ENCODE assay signal across 9 mouse cellular contexts in genomic region chr17:45594881-45595735, GRCm38 (mm10). TPM values are rescaled to one million over a fixed set of nuclear protein-coding genes. Genes with fewer than 3 reads are reported as not detected.
DNase-seq lines count a peak whose midpoint lies in the region; ATAC-seq and TF ChIP-seq lines count a peak whose summit lies in the region.
"Had no signal": no experiment of that assay in that cellular context is flagged by ENCODE, and none has a peak within 500 bp of the region (broad histone marks: within the 10 kb centered on the region; RNA-seq: fewer than 3 reads in every experiment).

No protein-coding gene starts in this region.

- peak; percentile 70 for TF ChIP-seq POLR2A in ES-Bruce4 (IDR thresholded peaks at IDR 0.05; ENCODE audit: insufficient read depth, low read length)

- peak overlapping the region; percentile 99 for H3K4me2 ChIP-seq in embryonic facial prominence, embryonic 14.5 days (ENCODE audit: low read depth, low read length)
- H3K4me2 ChIP-seq in heart, embryonic 12.5 days: peak overlapping the region; percentile 99
- peak overlapping the region; percentile 97 for H3K4me2 ChIP-seq in kidney, embryonic 14.5 days (replicated peaks; ENCODE audit: low read depth, low read length)

- no peaks in the 10 kb centered on the region for H3K9me3 ChIP-seq in ES-Bruce4 (replicated peaks; ENCODE audit: control insufficient read depth, insufficient read depth, low read length, poor library complexity, severe bottlenecking)
- no peaks in the 10 kb centered on the region for H3K9me3 ChIP-seq in embryonic facial prominence, embryonic 14.5 days (ENCODE audit: control insufficient read depth, low read length)
- no peaks in the 10 kb centered on the region for H3K9me3 ChIP-seq in heart, embryonic 12.5 days (replicated peaks)
- H3K9me3 ChIP-seq in kidney, embryonic 14.5 days (ENCODE audit: control insufficient read depth, low read length): no peaks in the 10 kb centered on the region

- H3K27ac ChIP-seq in ES-Bruce4 (ENCODE audit: insufficient read depth, low read length): peak overlapping the region; percentile 77
- no peak overlapping the region for H3K27ac ChIP-seq in embryonic facial prominence, embryonic 14.5 days (replicated peaks; ENCODE audit: low read depth, low read length)
- H3K27ac ChIP-seq in heart, embryonic 12.5 days (ENCODE audit: poor library complexity, severe bottlenecking): peak overlapping the region; percentile 30; the same call in 1 of the 2 replicates
- no peak overlapping the region for H3K27ac ChIP-seq in kidney, embryonic 14.5 days (ENCODE audit: low read depth, low read length)

- peak overlapping the region; percentile 68 for H3K4me3 ChIP-seq in ES-Bruce4 (ENCODE audit: low read depth, low read length)
- H3K4me3 ChIP-seq in embryonic facial prominence, embryonic 14.5 days (ENCODE audit: low read depth, low read length): peak overlapping the region; percentile 60
- H3K4me3 ChIP-seq in heart, embryonic 12.5 days: peak overlapping the region; percentile 66
- peak overlapping the region; percentile 61 for H3K4me3 ChIP-seq in kidney, embryonic 14.5 days (ENCODE audit: low read length)

- no peak for TF ChIP-seq CTCF in ES-Bruce4 (IDR thresholded peaks at IDR 0.05; ENCODE audit: low read depth, low read length)

- TF ChIP-seq EP300 in ES-Bruce4 (IDR thresholded peaks at IDR 0.05; ENCODE audit: insufficient read depth, low read depth, low read length): peak; percentile 32; the same call in 1 of the 2 replicates

- ATAC-seq in embryonic facial prominence, embryonic 14.5 days (ENCODE audit: low read depth): peak; percentile 75
- ATAC-seq in heart, embryonic 12.5 days (ENCODE audit: insufficient number of reproducible peaks, low FRiP score): peak; percentile 78
- peak; percentile 78 for ATAC-seq in kidney, embryonic 14.5 days (ENCODE audit: low FRiP score, low TSS enrichment)

- WGBS in embryonic facial prominence, embryonic 14.5 days: 2% methylated on average over 41 of the region's 58 CpGs
- 1% methylated on average over 57 of the region's 58 CpGs for WGBS in heart, embryonic 12.5 days
- WGBS in kidney, embryonic 14.5 days: 1% methylated on average over 58 of the region's 58 CpGs

- peak; percentile 86 for DNase-seq in adrenal gland, postnatal 25 days
- DNase-seq in embryonic facial prominence, embryonic 14.5 days (ENCODE audit: low spot score): peak; percentile 77
- DNase-seq in lung, postnatal 14 days: peak; percentile 82
- DNase-seq in ovary, postnatal 14 days (ENCODE audit: low spot score): peak; percentile 70
- DNase-seq in urinary bladder, postnatal 25 days (ENCODE audit: low spot score): peak; percentile 73

- H3K9ac ChIP-seq in ES-Bruce4 (ENCODE audit: low read depth, poor library complexity, severe bottlenecking): peak overlapping the region; percentile 75
- H3K9ac ChIP-seq in embryonic facial prominence, embryonic 14.5 days (ENCODE audit: low read depth, low read length): peak overlapping the region; percentile 75
- H3K9ac ChIP-seq in heart, embryonic 12.5 days: peak overlapping the region; percentile 87
- peak overlapping the region; percentile 72 for H3K9ac ChIP-seq in kidney, embryonic 14.5 days (ENCODE audit: low read depth, low read length)

- peaks cover 4% of the 10 kb centered on the region for H3K36me3 ChIP-seq in ES-Bruce4 (ENCODE audit: control insufficient read depth, insufficient read depth, low read length, poor library complexity, severe bottlenecking)
- H3K36me3 ChIP-seq in embryonic facial prominence, embryonic 14.5 days (ENCODE audit: control insufficient read depth, insufficient read depth, low read length): no peaks in the 10 kb centered on the region
- no peaks in the 10 kb centered on the region; the same call in 1 of the 2 replicates for H3K36me3 ChIP-seq in heart, embryonic 12.5 days
- H3K36me3 ChIP-seq in kidney, embryonic 14.5 days (ENCODE audit: control insufficient read depth, insufficient read depth, low read length): no peaks in the 10 kb centered on the region

- H3K27me3 ChIP-seq in ES-Bruce4 (ENCODE audit: control insufficient read depth, insufficient read depth, low read length, poor library complexity, severe bottlenecking): no peaks in the 10 kb centered on the region
- H3K27me3 ChIP-seq in embryonic facial prominence, embryonic 14.5 days (replicated peaks; ENCODE audit: control insufficient read depth, insufficient read depth, low read length): peaks cover 8% of the 10 kb centered on the region
- peaks cover 8% of the 10 kb centered on the region; the same call in 1 of the 2 replicates for H3K27me3 ChIP-seq in heart, embryonic 12.5 days (replicated peaks)
- peaks cover 3% of the 10 kb centered on the region; the same call in 1 of the 2 replicates for H3K27me3 ChIP-seq in kidney, embryonic 14.5 days (ENCODE audit: control insufficient read depth, insufficient read depth, low read length)

- peaks cover 3% of the 10 kb centered on the region for H3K4me1 ChIP-seq in ES-Bruce4 (ENCODE audit: control insufficient read depth, insufficient read depth, low read length)
- H3K4me1 ChIP-seq in embryonic facial prominence, embryonic 14.5 days (ENCODE audit: control insufficient read depth, insufficient read depth, low read length): peaks cover 48% of the 10 kb centered on the region
- H3K4me1 ChIP-seq in heart, embryonic 12.5 days (replicated peaks): peaks cover 80% of the 10 kb centered on the region
- H3K4me1 ChIP-seq in kidney, embryonic 14.5 days (ENCODE audit: control insufficient read depth, insufficient read depth, low read length): peaks cover 62% of the 10 kb centered on the region

RNA-seq across cellular contexts. Expression of gene Slc29a1, which starts 4.3 kb away (rescaled TPM):
- 132 and 134 TPM in 2 replicates for polyA plus RNA-seq in ES-Bruce4 (2011; ENCODE audit: insufficient read depth, insufficient read length, low read depth, missing spikeins)
- 151 and 173 TPM in 2 replicates for total RNA-seq in adrenal gland, postnatal 25 days (2021)
- 96.5 and 110 TPM in 2 replicates for polyA plus RNA-seq in embryonic facial prominence, embryonic 14.5 days (2014; fragmentation: Nextera tagmentation; extraction: Ambion mirVana)
- 68.3 and 74.1 TPM in 2 replicates for polyA plus RNA-seq in heart, embryonic 12.5 days (2016; fragmentation: Nextera tagmentation; extraction: Ambion mirVana)
- 61.4 and 83.5 TPM in 2 replicates for polyA plus RNA-seq in kidney, embryonic 14.5 days (2014; fragmentation: Nextera tagmentation; extraction: Ambion mirVana)

RNA-seq across cellular contexts. Expression of gene Mymx, which starts 6.8 kb away (rescaled TPM):
- 19.2 and 22.6 TPM in 2 replicates for polyA plus RNA-seq in ES-Bruce4 (2011; ENCODE audit: insufficient read depth, insufficient read length, low read depth, missing spikeins)
- not detected in 2 replicates for total RNA-seq in adrenal gland, postnatal 25 days (2021)
- 52.1 and 52.5 TPM in 2 replicates for polyA plus RNA-seq in embryonic facial prominence, embryonic 14.5 days (2014; fragmentation: Nextera tagmentation; extraction: Ambion mirVana)
- polyA plus RNA-seq in heart, embryonic 12.5 days (2016; fragmentation: Nextera tagmentation; extraction: Ambion mirVana): 0.24 and 0.92 TPM in 2 replicates
- 4.2 and 5.1 TPM in 2 replicates for polyA plus RNA-seq in kidney, embryonic 14.5 days (2014; fragmentation: Nextera tagmentation; extraction: Ambion mirVana)
- total RNA-seq: left cerebral cortex, postnatal 10 days had no signal

RNA-seq across cellular contexts. Expression of gene Hsp90ab1, which starts 22.0 kb away (rescaled TPM):
- 3,626 and 3,708 TPM in 2 replicates for polyA plus RNA-seq in ES-Bruce4 (2011; ENCODE audit: insufficient read depth, insufficient read length, low read depth, missing spikeins)
- 1,940 and 2,378 TPM in 2 replicates for total RNA-seq in adrenal gland, postnatal 25 days (2021)
- polyA plus RNA-seq in embryonic facial prominence, embryonic 14.5 days (2014; fragmentation: Nextera tagmentation; extraction: Ambion mirVana): 1,431 and 1,467 TPM in 2 replicates
- polyA plus RNA-seq in heart, embryonic 12.5 days (2016; fragmentation: Nextera tagmentation; extraction: Ambion mirVana): 1,306 and 1,316 TPM in 2 replicates
- polyA plus RNA-seq in kidney, embryonic 14.5 days (2014; fragmentation: Nextera tagmentation; extraction: Ambion mirVana): 1,653 and 1,961 TPM in 2 replicates

RNA-seq across cellular contexts. Expression of gene Slc35b2, which starts 31.4 kb away (rescaled TPM):
- 28.2 and 31.7 TPM in 2 replicates for polyA plus RNA-seq in ES-Bruce4 (2011; ENCODE audit: insufficient read depth, insufficient read length, low read depth, missing spikeins)
- 59.6 and 74.2 TPM in 2 replicates for total RNA-seq in adrenal gland, postnatal 25 days (2021)
- 139 and 143 TPM in 2 replicates for polyA plus RNA-seq in embryonic facial prominence, embryonic 14.5 days (2014; fragmentation: Nextera tagmentation; extraction: Ambion mirVana)
- polyA plus RNA-seq in heart, embryonic 12.5 days (2016; fragmentation: Nextera tagmentation; extraction: Ambion mirVana): 85.6 and 89.6 TPM in 2 replicates
- 122 and 140 TPM in 2 replicates for polyA plus RNA-seq in kidney, embryonic 14.5 days (2014; fragmentation: Nextera tagmentation; extraction: Ambion mirVana)

RNA-seq across cellular contexts. Expression of gene Nfkbie, which starts 39.6 kb away (rescaled TPM):
- polyA plus RNA-seq in ES-Bruce4 (2011; ENCODE audit: insufficient read depth, insufficient read length, low read depth, missing spikeins): 2.7 and 3.0 TPM in 2 replicates
- 3.1 and 3.6 TPM in 2 replicates for total RNA-seq in adrenal gland, postnatal 25 days (2021)
- 4.3 and 4.7 TPM in 2 replicates for polyA plus RNA-seq in embryonic facial prominence, embryonic 14.5 days (2014; fragmentation: Nextera tagmentation; extraction: Ambion mirVana)
- 2.5 and 3.1 TPM in 2 replicates for polyA plus RNA-seq in heart, embryonic 12.5 days (2016; fragmentation: Nextera tagmentation; extraction: Ambion mirVana)
- polyA plus RNA-seq in kidney, embryonic 14.5 days (2014; fragmentation: Nextera tagmentation; extraction: Ambion mirVana): 3.5 and 4.8 TPM in 2 replicates

Comparison
In these comparisons a context has a peak if more than half of its experiments do, and no peak if none do; other contexts are left out.
1. H3K27ac ChIP-seq: peak in ES-Bruce4 (single experiment) and heart, embryonic 12.5 days (single experiment); none in embryonic facial prominence, embryonic 14.5 days (single experiment) and kidney, embryonic 14.5 days (single experiment).
2. Peak in every context shown above with its lines, with median percentiles within 50 percentile points of each other: H3K4me3 ChIP-seq, H3K9ac ChIP-seq, DNase-seq, ATAC-seq and H3K4me2 ChIP-seq.